15 mouse cellular contexts compared by ENCODE assay signal in genomic region chr11:61571225-61571624, GRCm38 (mm10).
"Had no signal": no experiment of that assay in that cellular context is flagged by ENCODE, and none has a peak within 500 bp of the region (broad histone marks: within the 10 kb centered on the region; RNA-seq: fewer than 3 reads in every experiment).

No protein-coding gene starts in this region.

- H3K9ac ChIP-seq: kidney, embryonic 15.5 days; limb, embryonic 12.5 days; liver, embryonic 15.5 days; midbrain, embryonic 15.5 days; neural tube, embryonic 12.5 days had no signal

- DNase-seq: kidney, adult 2 months; kidney, postnatal 14 days; layer of hippocampus, postnatal 36 days; lung, adult 2 months; lung, postnatal 36 days; thymus, adult 2 months; thymus, postnatal 25 days had no signal

- H3K4me1 ChIP-seq: kidney, embryonic 15.5 days; liver, embryonic 15.5 days had no signal

- H3K27ac ChIP-seq: kidney, embryonic 15.5 days; limb, embryonic 12.5 days; liver, embryonic 15.5 days; midbrain, embryonic 15.5 days; neural tube, embryonic 12.5 days had no signal

- H3K36me3 ChIP-seq: liver, embryonic 15.5 days; midbrain, embryonic 15.5 days; neural tube, embryonic 12.5 days had no signal

- H3K9me3 ChIP-seq: kidney, embryonic 15.5 days; limb, embryonic 12.5 days; liver, embryonic 15.5 days; midbrain, embryonic 15.5 days; neural tube, embryonic 12.5 days had no signal

- H3K4me2 ChIP-seq: kidney, embryonic 15.5 days; limb, embryonic 12.5 days; liver, embryonic 11.5 days; liver, embryonic 15.5 days; midbrain, embryonic 15.5 days; neural tube, embryonic 12.5 days had no signal

- H3K4me3 ChIP-seq: kidney, embryonic 15.5 days; limb, embryonic 12.5 days; liver, embryonic 15.5 days; midbrain, embryonic 15.5 days; neural tube, embryonic 12.5 days had no signal

- H3K27me3 ChIP-seq: kidney, embryonic 15.5 days; limb, embryonic 12.5 days; midbrain, embryonic 15.5 days; neural tube, embryonic 12.5 days had no signal

- ATAC-seq: intestine, embryonic 16.5 days; lung, postnatal 0 days; midbrain, embryonic 15.5 days had no signal
